Comparison of ENCODE assay signal across 15 mouse cellular contexts in genomic region chr9:48458879-48459278, GRCm38 (mm10). TPM values are rescaled to one million over a fixed set of nuclear protein-coding genes. Genes with fewer than 3 reads are reported as not detected.
DNase-seq lines count a peak whose midpoint lies in the region; TF ChIP-seq lines count a peak whose summit lies in the region.
"Had no signal": no experiment of that assay in that cellular context is flagged by ENCODE, and none has a peak within 500 bp of the region (broad histone marks: within the 10 kb centered on the region; RNA-seq: fewer than 3 reads in every experiment).

No protein-coding gene starts in this region.

- TF ChIP-seq CTCF in kidney, adult 2 months (conservative IDR thresholded peaks at IDR 0.05; ENCODE audit: insufficient read depth, insufficient read length, low read depth, low read length) = peak; percentile 25; the same call in 1 of the 2 replicates
- 0 out of 2 replicates have a peak, but pooled peaks have one; percentile 10 for TF ChIP-seq CTCF in small intestine, adult 2 months (IDR thresholded peaks at IDR 0.05; ENCODE audit: extremely low read depth, insufficient read length, insufficient replicate concordance, low read depth, low read length)

- no peaks in the 10 kb centered on the region for H3K36me3 ChIP-seq in kidney, adult 2 months (ENCODE audit: control insufficient read depth, insufficient read depth, low read length)
- H3K36me3 ChIP-seq in small intestine, adult 2 months (ENCODE audit: control insufficient read depth, insufficient read depth, low read length) = no peaks in the 10 kb centered on the region
- H3K36me3 ChIP-seq: hindbrain, embryonic 10.5 days; midbrain, embryonic 12.5 days; neural tube, embryonic 15.5 days had no signal

- no peaks in the 10 kb centered on the region for H3K27me3 ChIP-seq in kidney, adult 2 months (replicated peaks; ENCODE audit: control insufficient read depth, insufficient read depth, low read length)
- H3K27me3 ChIP-seq in small intestine, adult 2 months (ENCODE audit: control insufficient read depth, insufficient read depth, low read length) = no peaks in the 10 kb centered on the region
- H3K27me3 ChIP-seq: midbrain, embryonic 12.5 days; neural tube, embryonic 15.5 days had no signal

- no peak overlapping the region for H3K4me3 ChIP-seq in kidney, adult 2 months (ENCODE audit: insufficient read depth, low read depth, low read length)
- H3K4me3 ChIP-seq in small intestine, adult 2 months (ENCODE audit: low read depth, low read length) = no peak overlapping the region
- H3K4me3 ChIP-seq: hindbrain, embryonic 10.5 days; midbrain, embryonic 12.5 days; neural tube, embryonic 15.5 days had no signal

- no peak for TF ChIP-seq POLR2A in kidney, adult 2 months (IDR thresholded peaks at IDR 0.05; ENCODE audit: low read depth, low read length)
- no peak for TF ChIP-seq POLR2A in small intestine, adult 2 months (IDR thresholded peaks at IDR 0.05; ENCODE audit: low read depth, low read length)

- DNase-seq in kidney, adult 2 months = no peak
- no peak for DNase-seq in kidney, adult 11 months
- peak; percentile 13 to 58 for DNase-seq in spleen, postnatal 4 days (ENCODE audit: low spot score in 2 of 2)
- DNase-seq in spleen, postnatal 14 days (ENCODE audit: low spot score in 2 of 2) = no peak
- peak; percentile 9 for DNase-seq in NIH3T3 (ENCODE audit: low read depth)
- DNase-seq in gastrocnemius, adult 18-20 months (ENCODE audit: low spot score) = no peak
- DNase-seq in frontal cortex, postnatal 10 days (ENCODE audit: low spot score in 2 of 2) = no peak
- DNase-seq: adrenal gland, postnatal 36 days; cerebellum, adult 2 months; kidney, postnatal 10 days; right cerebral cortex, postnatal 4 days had no signal

- WGBS in kidney, adult 2 months = 69% methylated on average over 3 of the region's 3 CpGs
- WGBS in small intestine, adult 2 months = 70% methylated on average over 3 of the region's 3 CpGs

- no peaks in the 10 kb centered on the region for H3K4me1 ChIP-seq in kidney, adult 2 months (ENCODE audit: control insufficient read depth, insufficient read depth, low read length)
- no peaks in the 10 kb centered on the region for H3K4me1 ChIP-seq in small intestine, adult 2 months (ENCODE audit: control insufficient read depth, insufficient read depth, insufficient read length, low read length)
- H3K4me1 ChIP-seq: hindbrain, embryonic 10.5 days; midbrain, embryonic 12.5 days; neural tube, embryonic 15.5 days had no signal

- H3K27ac ChIP-seq in kidney, adult 2 months (ENCODE audit: insufficient read depth, low read depth, low read length) = no peak overlapping the region
- no peak overlapping the region for H3K27ac ChIP-seq in small intestine, adult 2 months (ENCODE audit: insufficient read depth, low read depth, low read length)
- H3K27ac ChIP-seq: hindbrain, embryonic 10.5 days; midbrain, embryonic 12.5 days; neural tube, embryonic 15.5 days had no signal

RNA-seq across cellular contexts. Expression of gene Rexo2, which starts 21.5 kb away (rescaled TPM):
- polyA plus RNA-seq in kidney, adult 2 months (2012; rRNA removed) = 73.1 and 77.4 TPM in 2 replicates
- 18.0 and 26.4 TPM in 2 replicates for polyA plus RNA-seq in small intestine, adult 2 months (2012; rRNA removed)
- 10 to 100 TPM; 65.9 to 69.0 TPM for total RNA-seq in gastrocnemius, adult 18-20 months (2021)

RNA-seq across cellular contexts. Expression of gene Rbm7, which starts 36.2 kb away (rescaled TPM):
- 22.7 and 23.9 TPM in 2 replicates for polyA plus RNA-seq in kidney, adult 2 months (2012; rRNA removed)
- polyA plus RNA-seq in small intestine, adult 2 months (2012; rRNA removed) = 10.0 and 10.4 TPM in 2 replicates
- total RNA-seq in gastrocnemius, adult 18-20 months (2021) = 10 to 100 TPM; 13.5 to 15.5 TPM

RNA-seq across cellular contexts. Expression of gene Gm5617, which starts 36.4 kb away (rescaled TPM):
- polyA plus RNA-seq in kidney, adult 2 months (2012; rRNA removed) = 159 and 174 TPM in 2 replicates
- 38.3 and 68.0 TPM in 2 replicates for polyA plus RNA-seq in small intestine, adult 2 months (2012; rRNA removed)
- total RNA-seq in gastrocnemius, adult 18-20 months (2021) = 1 to 10 TPM; 9.5 to 9.8 TPM

Comparison
In these comparisons a context has a peak if more than half of its experiments do, and no peak if none do; other contexts are left out.
1. DNase-seq: peak in spleen, postnatal 4 days (2 of 2) and NIH3T3 (single experiment); none in kidney, adult 2 months (single experiment), kidney, adult 11 months (single experiment), spleen, postnatal 14 days (0 of 2), gastrocnemius, adult 18-20 months (single experiment) and frontal cortex, postnatal 10 days (0 of 2).